Mouse (Mus musculus): ENCODE data around the gene Fgfr2.

DNA sequence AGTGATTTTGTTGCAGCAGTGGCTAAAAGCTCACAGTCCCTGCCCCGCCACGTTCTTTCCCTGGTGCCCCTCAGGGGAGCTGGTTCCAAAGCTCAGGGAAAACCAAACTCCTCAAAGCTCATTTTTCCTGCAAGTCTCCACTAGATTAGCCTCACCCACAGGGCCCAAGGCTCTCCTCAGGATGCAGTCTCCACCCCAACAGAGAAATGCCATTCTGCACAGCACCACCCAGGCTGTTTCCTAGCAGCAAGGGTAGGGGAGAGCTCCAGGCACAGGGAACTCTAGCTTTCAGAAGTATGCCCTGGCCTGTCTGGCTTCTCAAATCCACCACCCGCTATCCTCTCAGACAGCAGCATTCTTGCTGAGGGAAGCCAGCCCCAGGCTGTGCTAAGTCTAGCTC lies 888.9 kb downstream of the Fgfr2 start:
- no peak for TF ChIP-seq POLR2A (IDR thresholded peaks at IDR 0.05; ENCODE audit: low read depth, low read length)
- no peak for TF ChIP-seq CTCF (IDR thresholded peaks at IDR 0.05; ENCODE audit: extremely low read depth, insufficient read length, insufficient replicate concordance, low read depth, low read length)

Measured in small intestine, adult 2 months (tissue).